Mouse (Mus musculus) MEL (cell line): ENCODE results near the gene Klk15. TPM values are rescaled to one million over a fixed set of nuclear protein-coding genes. Genes with fewer than 3 reads are reported as not detected.
"Not testable (repeated sequence)": the region's sequence is repeated elsewhere in the genome, so short reads cannot be mapped to it uniquely, and the experiment has no call there.

Experiments
- DNase-seq: peaks from one replicate; pipeline ENCODE4 v3.0.0; 2011; ENCODE audit warnings: low read depth, low spot score
- H3K27ac ChIP-seq: 2 replicates; pipeline ENCODE4 v1.5.1; 2012; ENCODE audit warnings: low read depth, mild to moderate bottlenecking, control low read depth, low read length, moderate library complexity; ENCODE audit not compliant: control insufficient read depth
- H3K27me3 ChIP-seq, 2 experiments: fragments of 150-350 bp in 1 of 2; sonication (generic) in 1 of 2; 2 replicates each; pipeline ENCODE4 v1.6.1; 2012; ENCODE audit warnings: low read length in 2 of 2, mild to moderate bottlenecking in 2 of 2, improper control_type of control experiment in 1 of 2, moderate library complexity in 1 of 2; ENCODE audit not compliant: insufficient read depth in 2 of 2, control insufficient read depth in 1 of 2
- H3K36me3 ChIP-seq, 2 experiments: 2 replicates each; pipeline ENCODE4 v1.6.1; 2012 to 2014; ENCODE audit warnings: low read length in 2 of 2, improper control_type of control experiment in 1 of 2, inconsistent platforms in 1 of 2, mild to moderate bottlenecking in 1 of 2; ENCODE audit not compliant: insufficient read depth in 2 of 2, control insufficient read depth in 1 of 2
- H3K4me1 ChIP-seq, 2 experiments: fragments of 150-350 bp in 1 of 2; sonication (generic) in 1 of 2; 2 replicates each; pipeline ENCODE4 v1.6.1; 2012; ENCODE audit warnings: low read length in 2 of 2, improper control_type of control experiment in 1 of 2, mild to moderate bottlenecking in 1 of 2; ENCODE audit not compliant: insufficient read depth in 2 of 2, control insufficient read depth in 1 of 2
- H3K4me3 ChIP-seq, 2 experiments: fragments of 150-350 bp in 1 of 2; sonication (generic) in 1 of 2; 2 replicates each; pipeline ENCODE4 v1.5.1; 2012; ENCODE audit warnings: low read depth in 2 of 2, low read length in 2 of 2, mild to moderate bottlenecking in 2 of 2, moderate library complexity in 2 of 2, control low read depth in 1 of 2, improper control_type of control experiment in 1 of 2; ENCODE audit not compliant: control insufficient read depth in 1 of 2, insufficient read depth in 1 of 2
- H3K79me2 ChIP-seq: 2 replicates; pipeline ENCODE4 v1.6.1; 2012; ENCODE audit warnings: mild to moderate bottlenecking, low read length, moderate library complexity; ENCODE audit not compliant: control insufficient read depth, poor library complexity, insufficient read depth
- H3K9ac ChIP-seq: 2 replicates; pipeline ENCODE4 v1.6.1; 2012; ENCODE audit warnings: low read depth, mild to moderate bottlenecking, control low read depth, low read length, moderate library complexity; ENCODE audit not compliant: control insufficient read depth, poor library complexity, severe bottlenecking
- H3K9me3 ChIP-seq: fragments of 150-350 bp; sonication (generic); replicated peaks from 2 replicates; pipeline ENCODE4 v1.6.1; 2012; ENCODE audit warnings: mild to moderate bottlenecking, low read length, improper control_type of control experiment, moderate library complexity; ENCODE audit not compliant: insufficient read depth
- BHLHE40 ChIP-seq: IDR thresholded peaks from 2 replicates; pipeline ENCODE4 v1.6.1; 2012; ENCODE audit warnings: low read depth, mild to moderate bottlenecking, inconsistent platforms, low read length, improper control_type of control experiment, borderline replicate concordance
- CTCF ChIP-seq, 3 experiments: IDR thresholded peaks in 2 of 3; conservative IDR thresholded peaks in 1 of 3; 2 replicates each; pipeline ENCODE4 v1.5.1; 2011 to 2012; ENCODE audit warnings: low read length in 3 of 3, low read depth in 2 of 3, mild to moderate bottlenecking in 2 of 3, improper control_type of control experiment in 1 of 3, inconsistent platforms in 1 of 3, mixed read lengths in 1 of 3, moderate library complexity in 1 of 3; ENCODE audit not compliant: control insufficient read depth in 1 of 3, insufficient read depth in 1 of 3, poor library complexity in 1 of 3, severe bottlenecking in 1 of 3
- GABPA ChIP-seq: IDR thresholded peaks from 2 replicates; pipeline ENCODE4 v1.6.1; 2012; ENCODE audit warnings: low read depth, mild to moderate bottlenecking, inconsistent platforms, low read length, improper control_type of control experiment, moderate library complexity
- JUND ChIP-seq: IDR thresholded peaks from 2 replicates; pipeline ENCODE4 v1.6.1; 2011; ENCODE audit warnings: low read depth, mild to moderate bottlenecking, improper control_type of control experiment, low read length
- KAT2A ChIP-seq: conservative IDR thresholded peaks from 2 replicates; pipeline ENCODE4 v1.6.1; 2012; ENCODE audit warnings: low read depth, low read length, improper control_type of control experiment, inconsistent platforms
- NELFE ChIP-seq: IDR thresholded peaks from 2 replicates; pipeline ENCODE4 v1.6.1; 2011; ENCODE audit warnings: low read depth, low read length, improper control_type of control experiment
- TBP ChIP-seq: IDR thresholded peaks from 2 replicates; pipeline ENCODE4 v1.8.0; 2011; ENCODE audit warnings: low read depth, low read length, improper control_type of control experiment
- ZC3H11A ChIP-seq: IDR thresholded peaks from 2 replicates; pipeline ENCODE4 v1.6.1; 2012; ENCODE audit warnings: low read depth, mild to moderate bottlenecking, inconsistent platforms, low read length, improper control_type of control experiment
- ZMIZ1 ChIP-seq: IDR thresholded peaks from 2 replicates; pipeline ENCODE4 v1.6.1; 2012; ENCODE audit warnings: low read depth, mild to moderate bottlenecking, inconsistent platforms, low read length, improper control_type of control experiment, moderate library complexity
- polyA plus RNA-seq, 2 experiments: library from polyadenylated mRNA; stranded (reverse) in 1 of 2; unstranded in 1 of 2; fragments of >175 nt in 1 of 2; fragments of >200 nt in 1 of 2; gene quantifications; 2 replicates each; pipeline versions ENCODE4 v1.2.1 to v1.2.4; 2012; ENCODE audit warnings: low replicate concordance in 2 of 2, low read depth in 1 of 2; ENCODE audit not compliant: insufficient read length in 2 of 2, insufficient read depth in 1 of 2, missing spikeins in 1 of 2
- total RNA-seq: library from RNA; depleted of rRNA; stranded (reverse); fragments of 300-350 nt; gene quantifications from 2 replicates; pipeline ENCODE4 v1.2.3, GENCODE M21; 2012; rRNA removed

Gene Klk15
- total and polyA plus RNA-seq, 3 experiments = not detected

GRCm38 (mm10) chr7:43967612-43968011 lies 34.1 kb downstream of the Klk15 start:
- H3K79me2 ChIP-seq = no peaks in the 10 kb centered on the region
- no peaks in the 10 kb centered on the region for H3K4me1 ChIP-seq
- no peak for TF ChIP-seq ZC3H11A
- no peak for TF ChIP-seq JUND
- TF ChIP-seq, all 39 proteins: peak for 0
- Histone ChIP-seq H3K36me3 (no peaks in the 10 kb centered on the region), H3K4me3 (no peak overlapping the region), H3K9me3 (no peaks in the 10 kb centered on the region), H3K9ac (no peak overlapping the region), H3K27ac (no peak overlapping the region), H3K27me3 (no peaks in the 10 kb centered on the region)
- DNase-seq = no peak

- H3K4me1 ChIP-seq, H3K79me2 ChIP-seq, H3K27me3 ChIP-seq, H3K36me3 ChIP-seq, H3K27ac ChIP-seq, DNase-seq, H3K4me3 ChIP-seq, H3K9me3 ChIP-seq, H3K9ac ChIP-seq: not testable (repeated sequence)
Measured at GRCm38 (mm10) chr7:43975761-43976160, 42.2 kb downstream of the Klk15 start, which contains the start of gene Klk1b9. Klk1b9 (plus strand) TSS chr7:43976061.

GRCm38 (mm10) chr7:43985657-43986056 lies 52.1 kb downstream of the Klk15 start:
- Histone ChIP-seq H3K4me3 (no peak overlapping the region), H3K4me1 (no peaks in the 10 kb centered on the region)
- TF ChIP-seq BHLHE40 = no peak
- TF ChIP-seq NELFE = no peak
- no peak for TF ChIP-seq TBP
- TF ChIP-seq GABPA = no peak
- no peak for TF ChIP-seq KAT2A
- TF ChIP-seq CTCF (IDR thresholded peaks at IDR 0.05 in 2 of 3, conservative IDR thresholded peaks at IDR 0.05 in 1 of 3; ENCODE audit: control insufficient read depth in 1 of 3, insufficient read depth in 1 of 3, low read depth in 2 of 3, low read length in 3 of 3, poor library complexity in 1 of 3, severe bottlenecking in 1 of 3) = no peak
- no peak for TF ChIP-seq ZMIZ1
- TF ChIP-seq, all 39 proteins: peak for 0
- Histone ChIP-seq H3K9me3 (no peaks in the 10 kb centered on the region), H3K27ac (no peak overlapping the region), H3K79me2 (no peaks in the 10 kb centered on the region), H3K9ac (no peak overlapping the region), H3K36me3 (no peaks in the 10 kb centered on the region), H3K27me3 (no peaks in the 10 kb centered on the region)
- DNase-seq = no peak

Other genes with a start within 250 kb of the Klk15 start
- gene Klk14, start 243.3 kb upstream of the Klk15 start, total RNA-seq = not detected in 2 replicates
- under 1 TPM in 1 of 2 experiments, not detected in 1; 0.13 TPM for gene Klk14, start 243.3 kb upstream of the Klk15 start, polyA plus RNA-seq
- gene Klk13, start 221.2 kb upstream of the Klk15 start, total RNA-seq = not detected in 2 replicates
- not detected for gene Klk13, start 221.2 kb upstream of the Klk15 start, polyA plus RNA-seq
- not detected in 2 replicates for gene Klk12, start 164.8 kb upstream of the Klk15 start, total RNA-seq
- not detected for gene Klk12, start 164.8 kb upstream of the Klk15 start, polyA plus RNA-seq
- gene Klk11, start 159.1 kb upstream of the Klk15 start, total RNA-seq = not detected in 2 replicates
- gene Klk11, start 159.1 kb upstream of the Klk15 start, polyA plus RNA-seq = not detected
- not detected in 2 replicates for gene Klk10, start 152.7 kb upstream of the Klk15 start, total RNA-seq
- gene Klk10, start 152.7 kb upstream of the Klk15 start, polyA plus RNA-seq = not detected
- gene Klk9, start 141.8 kb upstream of the Klk15 start, total RNA-seq = not detected in 2 replicates
- gene Klk9, start 141.8 kb upstream of the Klk15 start, polyA plus RNA-seq = not detected
- not detected in 2 replicates for gene Klk8, start 136.2 kb upstream of the Klk15 start, total RNA-seq
- not detected for gene Klk8, start 136.2 kb upstream of the Klk15 start, polyA plus RNA-seq
- not detected in 2 replicates for gene Klk7, start 122.4 kb upstream of the Klk15 start, total RNA-seq
- gene Klk7, start 122.4 kb upstream of the Klk15 start, polyA plus RNA-seq = not detected
- gene Klk6, start 109.2 kb upstream of the Klk15 start, total RNA-seq = not detected in 2 replicates
- not detected for gene Klk6, start 109.2 kb upstream of the Klk15 start, polyA plus RNA-seq
- gene Klk5, start 91.8 kb upstream of the Klk15 start, total RNA-seq = not detected in 2 replicates
- not detected for gene Klk5, start 91.8 kb upstream of the Klk15 start, polyA plus RNA-seq
- not detected in 2 replicates for gene Klk4, start 52.6 kb upstream of the Klk15 start, total RNA-seq
- gene Klk4, start 52.6 kb upstream of the Klk15 start, polyA plus RNA-seq = not detected
- not detected in 2 replicates for gene Klk1b8, start 16.9 kb downstream of the Klk15 start, total RNA-seq
- gene Klk1b8, start 16.9 kb downstream of the Klk15 start, polyA plus RNA-seq = not detected
- gene Klk1b1, start 33.0 kb downstream of the Klk15 start, total RNA-seq = not detected in 2 replicates
- gene Klk1b1, start 33.0 kb downstream of the Klk15 start, polyA plus RNA-seq = not detected
- gene Klk1b9, start 42.3 kb downstream of the Klk15 start, total RNA-seq = not detected in 2 replicates
- not detected for gene Klk1b9, start 42.3 kb downstream of the Klk15 start, polyA plus RNA-seq
- not detected in 2 replicates for gene Klk1b11, start 62.1 kb downstream of the Klk15 start, total RNA-seq
- not detected for gene Klk1b11, start 62.1 kb downstream of the Klk15 start, polyA plus RNA-seq
- gene Klk1b26, start 78.4 kb downstream of the Klk15 start, total RNA-seq = not detected in 2 replicates
- gene Klk1b26, start 78.4 kb downstream of the Klk15 start, polyA plus RNA-seq = not detected
- not detected in 2 replicates for gene Klk1b27, start 118.5 kb downstream of the Klk15 start, total RNA-seq
- not detected for gene Klk1b27, start 118.5 kb downstream of the Klk15 start, polyA plus RNA-seq
- not detected in 2 replicates for gene Klk1b21, start 168.6 kb downstream of the Klk15 start, total RNA-seq
- not detected for gene Klk1b21, start 168.6 kb downstream of the Klk15 start, polyA plus RNA-seq
- gene Klk1b22, start 178.9 kb downstream of the Klk15 start, total RNA-seq = not detected in 2 replicates
- gene Klk1b22, start 178.9 kb downstream of the Klk15 start, polyA plus RNA-seq = not detected
- gene Klk1b16, start 203.0 kb downstream of the Klk15 start, total RNA-seq = not detected in 2 replicates
- gene Klk1b16, start 203.0 kb downstream of the Klk15 start, polyA plus RNA-seq = not detected